Mouse (Mus musculus) pancreas, adult 10 weeks (tissue): ENCODE data around the gene Olfr370. TPM values are rescaled to one million over a fixed set of nuclear protein-coding genes. Genes with fewer than 3 reads are reported as not detected.

Experiments
- polyA plus RNA-seq: library from polyadenylated mRNA; stranded (reverse); fragments of 350-450 nt; fragmentation: Illumina TruSeq; extraction: RNeasy Lipid Tissue Mini Kit (QIAGEN cat#74804); gene quantifications from one replicate; pipeline ENCODE4 v1.2.3, GENCODE M21; 2015; ENCODE audit warnings: low read depth, low replicate concordance; ENCODE audit not compliant: insufficient read depth

The Olfr370 gene
- polyA plus RNA-seq = not detected

DNA sequence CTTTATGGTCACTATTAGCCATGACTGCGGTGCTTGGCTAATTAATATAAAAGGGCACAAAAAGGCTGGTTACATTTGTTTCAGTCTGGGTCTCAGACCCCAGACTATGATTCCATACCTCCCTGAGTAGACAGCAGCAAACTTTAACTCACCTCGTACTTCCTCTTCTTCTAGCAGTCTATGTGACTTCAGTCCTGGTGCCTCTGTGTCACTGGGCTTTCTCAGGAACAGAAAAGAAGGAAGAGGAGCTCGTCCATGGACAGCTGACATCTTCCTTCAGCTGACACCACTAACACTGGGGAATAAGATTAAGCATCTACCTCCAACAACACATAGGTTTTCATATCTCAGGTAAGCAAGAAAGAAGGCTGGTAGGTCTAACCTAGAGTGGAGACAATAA, at the start of gene Olfr370:
Olfr370 (plus strand) TSS at position 45 of the 400 bp plus-strand sequence.

DNA sequence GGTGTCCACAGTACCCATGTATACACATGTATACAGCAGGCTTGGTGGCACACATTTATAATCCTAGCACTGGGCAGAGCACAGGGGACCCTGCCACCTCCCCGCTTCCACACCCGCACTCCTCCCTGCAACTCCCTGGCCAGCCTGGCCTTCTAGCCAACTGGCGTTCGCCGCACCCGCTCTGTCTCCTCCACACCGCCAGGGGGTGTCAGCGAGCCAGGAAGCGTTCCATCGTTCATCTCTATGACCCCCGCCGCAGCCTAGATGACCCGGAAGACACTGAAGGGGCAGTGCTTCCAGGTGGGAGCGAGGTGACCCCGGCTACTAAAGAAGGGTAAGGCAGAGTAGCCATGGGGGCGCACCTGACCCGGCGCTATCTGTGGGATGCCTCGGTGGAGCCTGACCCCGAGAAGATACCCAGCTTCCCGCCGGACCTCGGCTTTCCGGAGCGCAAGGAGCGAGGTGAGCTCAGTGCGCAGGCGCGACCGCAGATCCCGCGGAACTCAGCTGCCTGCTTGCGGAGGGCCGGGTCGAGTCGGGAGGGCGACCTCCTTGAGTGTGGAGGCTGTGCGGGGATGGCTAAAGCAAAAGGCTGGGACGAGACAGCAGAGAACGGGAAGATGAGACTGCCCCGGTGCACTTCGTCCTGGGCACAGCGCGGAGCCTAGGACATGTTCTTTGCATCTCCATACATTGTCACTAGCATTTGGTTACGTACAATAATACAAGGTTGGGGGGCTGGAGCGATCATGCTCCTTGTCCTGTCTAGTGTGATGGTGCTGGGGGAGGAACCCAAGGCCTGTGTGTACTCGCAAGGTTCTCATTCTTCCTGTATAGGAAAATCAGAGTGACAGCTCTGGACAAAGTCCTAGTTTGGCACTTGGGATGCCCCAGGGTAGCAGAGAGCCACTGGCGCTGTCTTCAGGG, 31.2 kb downstream of the Olfr370 start, which contains the start of gene Ndufb7:
Ndufb7 (plus strand) TSS at position 203 of the 927 bp plus-strand sequence.

Other genes starting within 250 kb of the Olfr370 start
- gene Ucp1, start 245.4 kb upstream of the Olfr370 start, polyA plus RNA-seq = not detected
- gene Elmod2, start 203.3 kb upstream of the Olfr370 start, polyA plus RNA-seq = 3.3 TPM
- not detected for gene Mgat4d, start 187.3 kb upstream of the Olfr370 start, polyA plus RNA-seq
- gene Clgn, start 145.9 kb upstream of the Olfr370 start, polyA plus RNA-seq = not detected
- gene Scoc, start 77.4 kb upstream of the Olfr370 start, polyA plus RNA-seq = 17.8 TPM
- gene Ndufb7, start 30.9 kb downstream of the Olfr370 start, polyA plus RNA-seq = 74.6 TPM
- gene Tecr, start 72.2 kb downstream of the Olfr370 start, polyA plus RNA-seq = 77.7 TPM
- gene Dnajb1, start 72.4 kb downstream of the Olfr370 start, polyA plus RNA-seq = 7.8 TPM
- gene Gipc1, start 116.9 kb downstream of the Olfr370 start, polyA plus RNA-seq = 9.7 TPM
- gene Ptger1, start 130.9 kb downstream of the Olfr370 start, polyA plus RNA-seq = 0.18 TPM
- gene Pkn1, start 163.4 kb downstream of the Olfr370 start, polyA plus RNA-seq = 26.2 TPM
- 10.1 TPM for gene Ddx39, start 179.4 kb downstream of the Olfr370 start, polyA plus RNA-seq
- gene Adgre5, start 205.5 kb downstream of the Olfr370 start, polyA plus RNA-seq = 16.6 TPM